In genomic region chr12:80114031-80114891, GRCm38 (mm10) we compare ENCODE assay signal across 8 mouse cellular contexts. TPM values are rescaled to one million over a fixed set of nuclear protein-coding genes. Genes with fewer than 3 reads are reported as not detected.
A peak's percentile ranks its signal among the peaks of the same experiment; 100 is the strongest.
DNase-seq lines count a peak whose midpoint lies in the region; ATAC-seq and TF ChIP-seq lines count a peak whose summit lies in the region.

No protein-coding gene starts in this region.

- TF ChIP-seq POLR2A in cerebellum, adult 2 months (IDR thresholded peaks at IDR 0.05; ENCODE audit: borderline replicate concordance, insufficient read depth, low read length) = no peak

- H3K27ac ChIP-seq in cerebellum, adult 2 months (ENCODE audit: insufficient read depth, low read length) = no peak overlapping the region
- peak overlapping the region; percentile 92 for H3K27ac ChIP-seq in forebrain, embryonic 15.5 days (replicated peaks)

- ATAC-seq in forebrain, embryonic 15.5 days (replicated peaks) = no peak
- ATAC-seq in megakaryocyte, adult 5-6 weeks (ENCODE audit: poor library complexity, severe bottlenecking) = peak; percentile 17

- H3K4me1 ChIP-seq in cerebellum, adult 2 months (ENCODE audit: control insufficient read depth, insufficient read depth, low read length) = no peaks in the 10 kb centered on the region; the same call in 1 of the 2 replicates
- H3K4me1 ChIP-seq in forebrain, embryonic 15.5 days = peaks cover 64% of the 10 kb centered on the region

- peak; percentile 95 for DNase-seq in NIH3T3 (ENCODE audit: low read depth)
- DNase-seq in cerebellum, adult 2 months = peak; percentile 72 to 76
- DNase-seq in heart, postnatal 36 days = peak; percentile 83 to 89
- peak; percentile 46 to 61 for DNase-seq in left cerebral cortex, postnatal 14 days (ENCODE audit: low spot score in 2 of 2)
- DNase-seq in right cerebral cortex, postnatal 14 days = peak; percentile 50
- DNase-seq in urinary bladder, postnatal 25 days (ENCODE audit: low spot score) = peak; percentile 73

- no peaks in the 10 kb centered on the region for H3K36me3 ChIP-seq in forebrain, embryonic 15.5 days

- 2% methylated on average over 51 of the region's 51 CpGs for WGBS in cerebellum, adult 2 months
- under 1% methylated on average over 51 of the region's 51 CpGs for WGBS in forebrain, embryonic 15.5 days

- intact Hi-C loops in heart, postnatal 36 days (cut with DNase I) = loop anchor here (2.0 to 5.0 kb wide), 4 partner anchors 102 to 362 kb away; no protein-coding TSS in a partner anchor
- intact Hi-C loops in left cerebral cortex, postnatal 14 days (cut with DNase I) = loop anchor here (5.0 kb wide), 1 partner anchor 142 kb away; no protein-coding TSS in a partner anchor

- H3K4me3 ChIP-seq in cerebellum, adult 2 months (replicated peaks; ENCODE audit: insufficient read depth, low read depth, low read length) = peak overlapping the region; percentile 72
- H3K4me3 ChIP-seq in forebrain, embryonic 15.5 days = peak overlapping the region; percentile 86

- no peaks in the 10 kb centered on the region; the same call in 1 of the 2 replicates for H3K27me3 ChIP-seq in cerebellum, adult 2 months (ENCODE audit: control insufficient read depth, insufficient read depth, low read length)
- H3K27me3 ChIP-seq in forebrain, embryonic 15.5 days = peaks cover 10% of the 10 kb centered on the region; the same call in 1 of the 2 replicates

- H3K4me2 ChIP-seq in forebrain, embryonic 15.5 days (replicated peaks) = peak overlapping the region; percentile 82

- H3K9me3 ChIP-seq in forebrain, embryonic 15.5 days = no peaks in the 10 kb centered on the region

- TF ChIP-seq CTCF in cerebellum, adult 2 months (IDR thresholded peaks at IDR 0.05; ENCODE audit: borderline replicate concordance, insufficient read depth, low read depth, low read length) = no peak

- H3K9ac ChIP-seq in forebrain, embryonic 15.5 days (replicated peaks) = peak overlapping the region; percentile 79

RNA-seq across cellular contexts. Expression of gene Zfp36l1, which starts 1.4 kb away (rescaled TPM):
- polyA plus RNA-seq in cerebellum, adult 2 months (2012; rRNA removed) = 20.4 and 23.2 TPM in 2 replicates
- polyA plus RNA-seq in forebrain, embryonic 15.5 days (2015; fragmentation: Nextera tagmentation; extraction: Ambion mirVana) = 28.2 and 35.3 TPM in 2 replicates
- 100 to 1,000 TPM in 1 of 2 experiments, 10 to 100 TPM in 1; 94.2 to 109 TPM for total RNA-seq in heart, postnatal 36 days (2021)
- 10 to 100 TPM; 36.3 to 39.5 TPM for total RNA-seq in left cerebral cortex, postnatal 14 days (2021)
- total RNA-seq in megakaryocyte, adult 5-6 weeks (2015) = 15.6 and 21.0 TPM in 2 replicates
- 3.8 and 5.4 TPM in 2 replicates for total RNA-seq in megakaryocyte, adult 5-6 weeks (2017)
